Mouse (Mus musculus) hindbrain, embryonic 13.5 days (tissue): ENCODE measurements around the gene Man1c1. TPM values are rescaled to one million over a fixed set of nuclear protein-coding genes. Genes with fewer than 3 reads are reported as not detected.

Experiments
- ATAC-seq: fragments of 200-750 bp; cut with Nextera tagmentation; 2 replicates; pipeline ENCODE4 v1.8.0; 2017; ENCODE audit warnings: moderate TSS enrichment; ENCODE audit not compliant: low FRiP score
- H3K27ac ChIP-seq: fragments of 300-500 bp; sonication (generic); 2 replicates; pipeline ENCODE4 v1.5.1; 2015; ENCODE audit warnings: inconsistent platforms, mild to moderate bottlenecking, moderate library complexity
- H3K27me3 ChIP-seq: fragments of 300-500 bp; sonication (generic); 2 replicates; pipeline ENCODE4 v1.6.1; 2015; ENCODE audit warnings: mild to moderate bottlenecking, inconsistent platforms
- H3K36me3 ChIP-seq: fragments of 300-500 bp; sonication (generic); 2 replicates; pipeline ENCODE4 v1.6.1; 2015; ENCODE audit warnings: mild to moderate bottlenecking, inconsistent platforms
- H3K4me1 ChIP-seq: fragments of 300-500 bp; sonication (generic); replicated peaks from 2 replicates; pipeline ENCODE4 v1.6.1; 2015; ENCODE audit warnings: inconsistent platforms
- H3K4me2 ChIP-seq: fragments of 300-500 bp; sonication (generic); 2 replicates; pipeline ENCODE4 v1.6.1; 2015; ENCODE audit warnings: inconsistent platforms, mild to moderate bottlenecking, moderate library complexity
- H3K4me3 ChIP-seq: fragments of 300-500 bp; sonication (generic); 2 replicates; pipeline ENCODE4 v1.5.1; 2015; ENCODE audit warnings: mild to moderate bottlenecking, inconsistent platforms
- H3K9ac ChIP-seq: fragments of 300-500 bp; sonication (generic); 2 replicates; pipeline ENCODE4 v1.6.1; 2015; ENCODE audit warnings: mild to moderate bottlenecking, inconsistent platforms
- H3K9me3 ChIP-seq: fragments of 300-500 bp; sonication (generic); 2 replicates; pipeline ENCODE4 v1.6.1; 2016; ENCODE audit warnings: inconsistent platforms
- WGBS: fragments of 180-500 bp; shearing (Covaris S2); methylation state at CpG from one replicate; pipeline ENCODE4 v1.1.7; 2015; 5-methylcytosine and 5-hydroxymethylcytosine counted together
- polyA plus RNA-seq: library from polyadenylated mRNA; unstranded; fragments of >200 nt; fragmentation: Nextera tagmentation; extraction: Ambion mirVana; gene quantifications from 2 replicates; pipeline ENCODE4 v1.2.1, GENCODE M21; 2015

Man1c1 gene
- polyA plus RNA-seq, 1 experiment from 2014 or later = 3.8 TPM

DNA sequence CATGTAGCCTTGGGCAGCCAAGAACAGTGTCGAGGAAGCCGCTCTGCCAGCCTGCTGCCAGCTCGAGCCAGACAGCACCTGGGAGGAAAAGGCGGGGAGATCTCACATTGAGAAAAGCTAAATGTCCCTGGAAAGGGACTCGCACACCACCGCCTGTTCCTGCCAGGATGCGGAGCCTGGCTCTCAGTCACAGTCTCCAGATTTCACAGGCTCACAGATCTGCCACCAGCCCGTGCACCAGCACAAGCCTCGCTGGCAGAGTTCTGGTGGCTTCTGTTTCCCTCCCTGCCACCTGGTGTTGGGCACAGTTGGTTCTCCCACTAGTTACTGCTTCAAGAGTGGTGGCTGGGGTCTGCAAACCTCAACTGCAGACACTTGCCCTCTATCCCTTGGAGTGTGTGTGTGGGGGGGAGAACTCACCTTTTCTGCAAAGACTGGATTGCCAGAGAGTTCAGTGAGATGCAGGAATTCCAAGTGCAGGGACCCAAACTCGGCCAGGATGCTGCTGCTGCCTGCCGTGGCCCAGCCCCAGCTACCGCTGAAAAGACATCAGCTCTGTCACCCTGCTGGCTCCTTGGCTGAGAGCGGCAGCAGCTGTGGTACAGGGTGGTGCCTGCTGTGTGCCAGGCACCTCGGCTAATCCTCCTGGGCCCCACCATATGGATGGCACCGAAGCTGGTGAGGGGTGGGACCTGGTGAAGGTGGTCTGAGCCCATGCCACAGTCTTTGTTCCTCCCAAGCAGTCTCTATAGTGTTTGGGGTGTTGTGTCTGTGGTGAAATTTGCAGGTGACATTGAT, 123.5 kb downstream of the Man1c1 start:
- 63% methylated on average over 15 of the region's 15 CpGs for WGBS
- Histone ChIP-seq H3K27me3 (0 out of 2 replicates have a peak, but pooled peaks cover 5% of the 10 kb centered on the region), H3K4me2 (no peak overlapping the region), H3K4me1 (peaks cover 44% of the 10 kb centered on the region), H3K27ac (peak overlapping the region; percentile 70), H3K9ac (peak overlapping the region; percentile 47; the same call in 1 of the 2 replicates), H3K9me3 (no peaks in the 10 kb centered on the region), H3K36me3 (no peaks in the 10 kb centered on the region), H3K4me3 (no peak overlapping the region)
- ATAC-seq = no peak

- peak overlapping the region; percentile 70; the same call in 1 of the 2 replicates for H3K27ac ChIP-seq
- H3K27me3 ChIP-seq = 0 out of 2 replicates have a peak, but pooled peaks cover 5% of the 10 kb centered on the region
- no peaks in the 10 kb centered on the region for H3K9me3 ChIP-seq
- no peak overlapping the region for H3K4me3 ChIP-seq
- WGBS = 36% methylated on average over 5 of the region's 5 CpGs
- H3K9ac ChIP-seq = peak overlapping the region; percentile 35; the same call in 1 of the 2 replicates
- H3K4me2 ChIP-seq = no peak overlapping the region
- ATAC-seq = no peak
- H3K36me3 ChIP-seq = 0 out of 2 replicates have a peak, but pooled peaks cover under 1% of the 10 kb centered on the region
- peaks cover 48% of the 10 kb centered on the region for H3K4me1 ChIP-seq
Observed at GRCm38 (mm10) chr4:134579620-134580019, 124.5 kb downstream of the Man1c1 start.

GRCm38 (mm10) chr4:134579212-134579611, 124.9 kb downstream of the Man1c1 start:
- Histone ChIP-seq H3K4me1 (peaks cover 48% of the 10 kb centered on the region), H3K9me3 (no peaks in the 10 kb centered on the region), H3K9ac (peak overlapping the region; percentile 35; the same call in 1 of the 2 replicates), H3K36me3 (0 out of 2 replicates have a peak, but pooled peaks cover 3% of the 10 kb centered on the region), H3K4me2 (no peak overlapping the region), H3K27me3 (0 out of 2 replicates have a peak, but pooled peaks cover 5% of the 10 kb centered on the region), H3K4me3 (no peak overlapping the region), H3K27ac (peak overlapping the region; percentile 70; the same call in 1 of the 2 replicates)
- ATAC-seq = no peak
- 19% methylated on average over 11 of the region's 11 CpGs for WGBS

DNA sequence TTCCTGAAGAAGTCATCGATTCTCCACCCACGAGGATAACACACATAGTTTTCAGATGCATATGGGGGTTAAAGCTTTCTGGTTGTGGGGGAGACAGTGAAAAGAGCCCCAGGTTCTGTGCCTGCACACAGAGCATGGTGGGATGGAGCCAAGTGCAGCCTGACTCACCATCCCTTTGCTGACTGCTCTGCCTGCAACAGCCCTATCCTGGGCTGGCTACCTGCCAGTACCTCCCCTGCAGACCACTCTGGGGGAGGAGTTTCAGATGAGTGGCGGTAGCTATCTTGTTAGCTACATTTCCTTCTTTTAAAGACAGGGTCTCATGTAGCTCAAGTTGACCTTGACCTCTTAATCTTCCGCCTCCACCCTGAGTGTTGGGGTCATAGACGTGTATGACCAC, 125.7 kb downstream of the Man1c1 start:
- Histone ChIP-seq H3K4me3 (no peak overlapping the region), H3K27me3 (0 out of 2 replicates have a peak, but pooled peaks cover 5% of the 10 kb centered on the region), H3K4me2 (no peak overlapping the region), H3K9me3 (no peaks in the 10 kb centered on the region), H3K9ac (no peak overlapping the region; the same call in 1 of the 2 replicates), H3K36me3 (0 out of 2 replicates have a peak, but pooled peaks cover 3% of the 10 kb centered on the region), H3K4me1 (peaks cover 48% of the 10 kb centered on the region), H3K27ac (no peak overlapping the region)
- ATAC-seq = no peak
- WGBS = 75% methylated on average over 5 of the region's 5 CpGs

DNA sequence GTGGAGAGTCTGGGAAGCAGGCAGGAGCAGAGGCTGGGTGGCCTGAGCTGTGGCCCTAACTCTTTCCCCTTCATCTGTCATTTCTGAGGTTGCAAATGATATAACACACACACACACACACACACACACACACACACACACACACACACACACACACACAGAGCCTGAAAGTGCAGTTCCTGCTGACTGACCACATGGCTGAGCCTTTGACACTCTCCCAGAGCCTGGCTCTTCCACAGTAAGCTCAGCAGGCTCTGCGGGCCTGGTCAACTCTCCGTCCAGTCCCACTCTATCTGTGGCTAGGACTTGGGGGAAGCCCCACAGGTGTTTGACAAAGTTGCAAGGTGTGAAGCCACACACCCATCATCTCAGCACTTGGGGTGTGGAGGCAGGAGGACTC, 126.8 kb downstream of the Man1c1 start:
- Histone ChIP-seq H3K27me3 (0 out of 2 replicates have a peak, but pooled peaks cover 5% of the 10 kb centered on the region), H3K4me2 (no peak overlapping the region), H3K36me3 (0 out of 2 replicates have a peak, but pooled peaks cover 3% of the 10 kb centered on the region), H3K27ac (no peak overlapping the region), H3K4me3 (no peak overlapping the region), H3K9ac (no peak overlapping the region), H3K4me1 (peaks cover 56% of the 10 kb centered on the region), H3K9me3 (no peaks in the 10 kb centered on the region)
- ATAC-seq = no peak
- WGBS = 83% methylated on average over 2 of the region's 2 CpGs

DNA sequence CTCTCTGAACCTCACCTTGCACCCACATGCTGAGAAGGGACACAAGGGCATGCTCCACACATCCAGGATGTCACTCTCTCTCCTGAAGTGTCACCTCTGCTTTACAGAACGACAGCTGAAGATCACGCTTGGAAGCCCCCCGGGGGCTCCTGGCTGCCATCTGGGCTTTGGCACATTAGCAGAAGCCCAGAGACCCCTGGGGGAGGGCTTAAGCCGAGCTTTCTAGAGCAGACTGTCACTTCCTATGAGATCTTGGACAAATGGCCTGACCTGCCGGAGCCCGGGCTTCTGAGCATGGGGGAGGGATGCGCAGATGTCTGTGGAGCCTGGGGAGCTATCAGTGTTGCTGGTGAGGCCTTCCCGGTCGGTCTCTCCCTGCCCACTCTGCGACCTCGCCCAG, 128.6 kb downstream of the Man1c1 start:
- no peak overlapping the region for H3K9ac ChIP-seq
- H3K36me3 ChIP-seq = 0 out of 2 replicates have a peak, but pooled peaks cover 3% of the 10 kb centered on the region
- H3K27ac ChIP-seq = peak overlapping the region; percentile 40; the same call in 1 of the 2 replicates
- H3K4me2 ChIP-seq = no peak overlapping the region
- peaks cover 49% of the 10 kb centered on the region for H3K4me1 ChIP-seq
- H3K27me3 ChIP-seq = 0 out of 2 replicates have a peak, but pooled peaks cover 2% of the 10 kb centered on the region
- H3K4me3 ChIP-seq = no peak overlapping the region
- ATAC-seq = no peak
- 36% methylated on average over 11 of the region's 11 CpGs for WGBS
- H3K9me3 ChIP-seq = no peaks in the 10 kb centered on the region

- Histone ChIP-seq H3K4me3 (no peak overlapping the region), H3K9me3 (no peaks in the 10 kb centered on the region), H3K4me2 (no peak overlapping the region), H3K27me3 (peaks cover 4% of the 10 kb centered on the region; the same call in 1 of the 2 replicates), H3K9ac (no peak overlapping the region), H3K36me3 (0 out of 2 replicates have a peak, but pooled peaks cover 3% of the 10 kb centered on the region), H3K4me1 (peaks cover 46% of the 10 kb centered on the region), H3K27ac (peak overlapping the region; percentile 42; the same call in 1 of the 2 replicates)
- WGBS = 70% methylated on average over 24 of the region's 24 CpGs
- ATAC-seq = no peak
Observed at GRCm38 (mm10) chr4:134572449-134573300, 131.4 kb downstream of the Man1c1 start.

GRCm38 (mm10) chr4:134570704-134571451, 133.2 kb downstream of the Man1c1 start:
- H3K27me3 ChIP-seq = peaks cover 4% of the 10 kb centered on the region; the same call in 1 of the 2 replicates
- 0 out of 2 replicates have a peak, but pooled peaks cover 4% of the 10 kb centered on the region for H3K36me3 ChIP-seq
- H3K9ac ChIP-seq = no peak overlapping the region
- H3K9me3 ChIP-seq = no peaks in the 10 kb centered on the region
- H3K4me2 ChIP-seq = no peak overlapping the region
- peak overlapping the region; percentile 67 for H3K27ac ChIP-seq
- no peak for ATAC-seq
- 52% methylated on average over 14 of the region's 14 CpGs for WGBS
- peaks cover 47% of the 10 kb centered on the region for H3K4me1 ChIP-seq
- H3K4me3 ChIP-seq = no peak overlapping the region

DNA sequence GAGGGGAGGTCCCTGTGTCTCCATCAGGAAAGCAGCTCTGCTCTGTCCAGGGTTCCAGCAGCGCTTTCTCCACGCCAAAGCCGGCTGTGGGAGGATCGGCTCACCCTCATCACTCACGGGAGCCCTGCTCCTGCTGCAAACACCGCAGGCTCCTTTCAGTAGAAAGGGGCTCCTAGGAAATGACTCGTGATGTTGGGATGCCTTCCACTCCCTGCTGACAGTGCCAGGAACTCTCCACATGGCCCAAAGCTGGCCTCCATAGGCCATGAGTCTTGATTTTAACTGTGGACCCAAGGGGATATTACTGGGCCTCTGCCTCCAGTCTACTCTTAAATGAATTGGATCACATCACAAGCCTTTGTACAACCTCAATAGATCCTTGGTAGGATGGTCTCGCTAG, 134.3 kb downstream of the Man1c1 start:
- no peak overlapping the region for H3K4me2 ChIP-seq
- no peak overlapping the region for H3K9ac ChIP-seq
- ATAC-seq = no peak
- peaks cover 40% of the 10 kb centered on the region for H3K4me1 ChIP-seq
- WGBS = 77% methylated on average over 8 of the region's 8 CpGs
- no peaks in the 10 kb centered on the region for H3K9me3 ChIP-seq
- H3K4me3 ChIP-seq = no peak overlapping the region
- peaks cover 11% of the 10 kb centered on the region for H3K36me3 ChIP-seq
- peaks cover 4% of the 10 kb centered on the region; the same call in 1 of the 2 replicates for H3K27me3 ChIP-seq
- H3K27ac ChIP-seq = peak overlapping the region; percentile 67

DNA sequence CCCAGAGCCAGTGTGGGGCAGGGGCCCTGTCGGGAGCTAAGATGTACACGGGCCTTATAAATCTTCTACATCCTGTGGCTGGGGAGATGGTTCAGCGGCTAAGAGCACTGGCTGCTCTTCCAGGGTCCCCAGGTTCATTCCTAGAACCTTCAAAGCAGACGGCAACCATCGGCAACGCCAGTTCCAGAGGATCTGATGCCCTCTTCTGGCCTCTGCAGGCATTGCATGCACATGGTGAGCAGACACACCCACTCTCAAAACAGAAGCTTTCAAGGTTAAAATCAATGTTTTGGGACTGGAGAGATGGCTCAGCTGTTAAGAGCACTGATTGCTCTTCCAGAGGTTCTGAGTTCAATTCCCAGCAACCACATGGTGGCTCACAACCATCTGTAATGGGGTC, 134.9 kb downstream of the Man1c1 start:
- no peak for ATAC-seq
- WGBS = 74% methylated on average over 6 of the region's 6 CpGs

More for the DNA sequence above, 134.9 kb downstream of the Man1c1 start:
- no peak overlapping the region for H3K27ac ChIP-seq
- H3K36me3 ChIP-seq = peaks cover 13% of the 10 kb centered on the region
- peaks cover 4% of the 10 kb centered on the region; the same call in 1 of the 2 replicates for H3K27me3 ChIP-seq
- no peak overlapping the region for H3K4me2 ChIP-seq
- no peak overlapping the region for H3K4me3 ChIP-seq
- no peaks in the 10 kb centered on the region for H3K9me3 ChIP-seq
- peaks cover 40% of the 10 kb centered on the region for H3K4me1 ChIP-seq
- H3K9ac ChIP-seq = no peak overlapping the region
